ENCODE assay signal across 1 mouse cellular context in the genomic region with DNA sequence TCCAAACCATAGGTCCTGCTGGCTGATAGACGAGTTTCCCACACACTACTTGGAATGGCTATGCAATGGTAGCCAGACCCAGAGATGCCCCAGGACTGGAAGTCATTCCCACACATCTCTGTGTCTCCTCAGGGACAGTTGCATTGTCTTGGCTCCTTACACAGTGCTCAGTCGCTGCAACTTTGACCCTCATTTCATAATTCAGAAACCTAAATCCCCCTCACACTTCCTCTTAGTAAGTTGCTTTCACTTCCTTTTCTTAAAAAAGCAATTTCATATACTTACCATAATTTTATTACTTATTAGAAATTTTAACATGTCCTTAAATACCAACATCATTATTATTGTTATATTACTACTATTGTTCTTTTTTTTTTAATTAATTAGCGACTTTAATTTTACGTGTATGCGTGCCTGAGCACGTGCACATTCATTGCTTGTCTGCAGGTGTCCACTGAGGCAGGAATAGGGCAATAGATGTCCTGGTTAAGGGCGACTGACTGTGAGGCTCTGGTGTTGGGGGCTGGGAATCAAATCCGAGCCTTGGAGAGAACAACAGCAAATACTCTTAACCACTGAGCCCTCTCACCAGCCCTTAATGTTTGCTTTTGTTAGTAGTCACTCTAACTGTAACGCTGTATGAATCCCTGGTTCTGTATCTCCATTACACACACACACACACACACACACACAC.
TF ChIP-seq lines count a peak whose summit lies in the region.

No protein-coding gene starts in this region.

TF ChIP-seq in CH12.LX, 34 proteins besides CTCF, POLR2A, EP300 and RAD21 (continued from another document):
- TF ChIP-seq ETS1 (conservative IDR thresholded peaks at IDR 0.05; ENCODE audit: low read depth, low read length): peak; percentile 45; the same call in 1 of the 2 replicates
